Mouse (Mus musculus) liver, embryonic 16.5 days (tissue): ENCODE results near the gene Adora2b. TPM values are rescaled to one million over a fixed set of nuclear protein-coding genes. Genes with fewer than 3 reads are reported as not detected.
"Not testable (repeated sequence)": the region's sequence is repeated elsewhere in the genome, so short reads cannot be mapped to it uniquely, and the experiment has no call there.

Experiments used
- ATAC-seq: fragments of 200-750 bp; cut with Nextera tagmentation; 2 replicates; pipeline ENCODE4 v1.8.0; 2017; ENCODE audit warnings: low read depth, mild to moderate bottlenecking, moderate number of reproducible peaks, moderate library complexity
- H3K27ac ChIP-seq: fragments of 300-500 bp; sonication (generic); 2 replicates; pipeline ENCODE4 v1.5.1; 2014; ENCODE audit warnings: mild to moderate bottlenecking, low read length
- H3K27me3 ChIP-seq: fragments of 300-500 bp; sonication (generic); 2 replicates; pipeline ENCODE4 v1.6.1; 2014; ENCODE audit warnings: low read depth, low read length, mixed read lengths; ENCODE audit not compliant: control insufficient read depth, insufficient read depth
- H3K36me3 ChIP-seq: fragments of 300-500 bp; sonication (generic); 2 replicates; pipeline ENCODE4 v1.6.1; 2014; ENCODE audit warnings: mild to moderate bottlenecking; ENCODE audit not compliant: control insufficient read depth, insufficient read depth
- H3K4me1 ChIP-seq: fragments of 300-500 bp; sonication (generic); 2 replicates; pipeline ENCODE4 v1.6.1; 2014; ENCODE audit warnings: low read depth, low read length, mixed read lengths; ENCODE audit not compliant: control insufficient read depth
- H3K4me2 ChIP-seq: fragments of 300-500 bp; sonication (generic); 2 replicates; pipeline ENCODE4 v1.6.1; 2014; ENCODE audit warnings: low read depth, low read length, mixed read lengths
- H3K4me3 ChIP-seq: fragments of 300-500 bp; sonication (generic); 2 replicates; pipeline ENCODE4 v1.5.1; 2014; ENCODE audit warnings: low read depth, mild to moderate bottlenecking, low read length
- H3K9ac ChIP-seq: fragments of 300-500 bp; sonication (generic); 2 replicates; pipeline ENCODE4 v1.6.1; 2014; ENCODE audit warnings: low read depth, low read length
- H3K9me3 ChIP-seq: fragments of 300-500 bp; sonication (generic); replicated peaks from 2 replicates; pipeline ENCODE4 v1.6.1; 2016; ENCODE audit warnings: low read length; ENCODE audit not compliant: control insufficient read depth
- WGBS: fragments of 180-500 bp; shearing (Covaris S2); extraction: QIAGEN DNeasy Blood & Tissue Kit; methylation state at CpG from one replicate; pipeline ENCODE4 v1.1.7; 2014; ENCODE audit not compliant: insufficient replicate concordance; 5-methylcytosine and 5-hydroxymethylcytosine counted together
- polyA plus RNA-seq: library from polyadenylated mRNA; unstranded; fragments of >200 nt; fragmentation: Nextera tagmentation; extraction: Ambion mirVana; gene quantifications from 2 replicates; pipeline ENCODE4 v1.2.1, GENCODE M21; 2015

Adora2b gene
- polyA plus RNA-seq, 1 experiment from 2014 or later = 0.60 TPM

GRCm38 (mm10) chr11:62269097-62269496 lies 20.3 kb downstream of the Adora2b start:
- Histone ChIP-seq H3K4me1 (no peaks in the 10 kb centered on the region), H3K9me3 (no peaks in the 10 kb centered on the region), H3K9ac (no peak overlapping the region), H3K27ac (no peak overlapping the region), H3K4me2 (no peak overlapping the region), H3K27me3 (no peaks in the 10 kb centered on the region), H3K4me3 (no peak overlapping the region), H3K36me3 (no peaks in the 10 kb centered on the region)
- 78% methylated on average over 12 of the region's 12 CpGs for WGBS
- no peak for ATAC-seq

- no peak for ATAC-seq
- H3K27me3 ChIP-seq = no peaks in the 10 kb centered on the region
- 53% methylated on average over 5 of the region's 5 CpGs for WGBS
- H3K9me3 ChIP-seq = no peaks in the 10 kb centered on the region
- no peak overlapping the region for H3K27ac ChIP-seq
- no peaks in the 10 kb centered on the region for H3K36me3 ChIP-seq
- no peaks in the 10 kb centered on the region for H3K4me1 ChIP-seq
- H3K4me3 ChIP-seq = no peak overlapping the region
- no peak overlapping the region for H3K9ac ChIP-seq
- no peak overlapping the region for H3K4me2 ChIP-seq
Observed at GRCm38 (mm10) chr11:62270851-62271250, 22.1 kb downstream of the Adora2b start.

GRCm38 (mm10) chr11:62277086-62277485 lies 28.3 kb downstream of the Adora2b start:
- H3K4me1 ChIP-seq = peaks cover 17% of the 10 kb centered on the region
- no peak for ATAC-seq
- no peak overlapping the region for H3K4me3 ChIP-seq
- H3K9me3 ChIP-seq = no peaks in the 10 kb centered on the region
- WGBS = 70% methylated on average over 8 of the region's 8 CpGs
- H3K27me3 ChIP-seq = no peaks in the 10 kb centered on the region
- no peak overlapping the region for H3K4me2 ChIP-seq
- H3K9ac ChIP-seq = no peak overlapping the region
- H3K27ac ChIP-seq = no peak overlapping the region
- H3K36me3 ChIP-seq = no peaks in the 10 kb centered on the region

DNA sequence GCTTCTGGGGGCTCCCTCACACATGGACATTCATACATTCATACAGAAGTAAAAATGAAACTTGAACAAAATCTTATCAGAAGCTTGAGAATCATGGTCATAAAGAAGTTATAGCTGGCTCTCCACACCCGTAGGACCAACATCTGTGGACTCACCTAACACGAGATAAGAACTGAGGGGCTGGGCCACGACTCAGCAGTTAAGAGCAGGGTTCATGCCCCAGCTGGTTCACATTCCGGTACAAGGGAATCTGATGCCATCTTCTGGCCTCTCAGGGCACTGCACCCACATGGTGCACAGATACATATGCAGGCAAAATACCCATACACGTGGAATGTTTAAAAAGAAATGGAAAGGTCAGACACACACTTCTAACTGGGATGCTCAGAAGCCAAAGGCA lies 29.2 kb downstream of the Adora2b start:
- Histone ChIP-seq H3K36me3 (no peaks in the 10 kb centered on the region), H3K4me1 (peaks cover 18% of the 10 kb centered on the region), H3K4me2 (0 out of 2 replicates have a peak overlapping the region, but pooled peaks have one; percentile 18), H3K4me3 (peak overlapping the region; percentile 9; the same call in 1 of the 2 replicates), H3K27ac (no peak overlapping the region), H3K9ac (no peak overlapping the region), H3K27me3 (no peaks in the 10 kb centered on the region), H3K9me3 (no peaks in the 10 kb centered on the region)
- peak; percentile 31 for ATAC-seq
- 5% methylated on average over 5 of the region's 5 CpGs for WGBS

DNA sequence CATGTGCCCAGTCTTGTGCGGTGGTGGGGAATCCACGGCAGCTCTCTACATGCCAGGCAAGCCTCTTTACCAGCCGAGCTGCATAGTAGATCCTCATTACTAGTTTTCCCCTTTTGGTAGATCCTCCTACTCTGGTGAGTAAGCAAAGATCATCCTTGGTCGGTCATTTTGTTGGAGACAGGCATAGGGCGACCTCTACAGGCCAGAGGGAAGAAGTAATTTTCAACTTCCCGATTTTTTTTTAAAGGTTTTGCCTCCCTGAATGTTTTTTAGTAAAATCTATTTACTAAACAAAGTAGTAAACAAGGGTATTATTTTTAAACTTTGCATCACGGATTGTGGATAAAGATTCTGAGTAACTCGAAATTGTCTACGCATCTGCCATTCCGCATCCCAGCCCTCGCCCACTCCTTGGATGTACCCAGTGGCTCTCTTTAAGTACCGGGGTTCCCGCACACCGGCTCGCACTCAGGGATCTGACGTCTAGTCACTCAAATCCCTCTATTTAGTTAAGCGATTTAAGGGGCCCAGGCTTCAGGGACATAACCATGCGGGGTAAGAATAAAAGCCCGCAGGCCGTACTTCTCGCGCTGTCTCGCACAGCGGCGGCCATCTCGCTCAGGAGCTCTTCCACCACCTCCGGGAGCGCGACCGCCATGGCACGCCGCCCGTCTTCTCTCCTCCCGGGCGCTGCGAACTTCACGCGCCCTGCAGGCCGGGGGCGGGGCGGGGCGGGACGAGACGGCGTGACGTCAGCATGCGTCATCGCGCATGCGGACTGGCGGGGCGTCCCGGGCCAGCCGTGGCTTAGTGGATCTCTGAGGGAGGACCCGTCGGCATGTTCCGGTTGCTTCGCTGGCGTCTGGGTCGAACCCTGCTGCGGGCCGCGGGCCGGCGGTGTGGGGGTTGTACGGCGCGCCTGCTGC lies 32.2 kb downstream of the Adora2b start, which contains the start of the genes Zswim7 and Ttc19:
Zswim7 (minus strand) TSS at position 701 of the 926 bp plus-strand sequence.
Ttc19 (plus strand) TSS at position 799 of the 926 bp plus-strand sequence.
- no peaks in the 10 kb centered on the region for H3K9me3 ChIP-seq
- H3K27ac ChIP-seq = peak within 1 kb of the TSS; percentile 91
- peak; percentile 96 for ATAC-seq
- no peaks in the 10 kb centered on the region for H3K27me3 ChIP-seq
- WGBS = 0% methylated on average over 61 of the region's 68 CpGs
- H3K4me2 ChIP-seq = peak within 1 kb of the TSS; percentile 98
- peak within 1 kb of the TSS; percentile 81 for H3K9ac ChIP-seq
- H3K4me1 ChIP-seq = peaks cover 18% of the 10 kb centered on the region
- peak within 1 kb of the TSS; percentile 87 for H3K4me3 ChIP-seq
- no peaks in the 10 kb centered on the region for H3K36me3 ChIP-seq

DNA sequence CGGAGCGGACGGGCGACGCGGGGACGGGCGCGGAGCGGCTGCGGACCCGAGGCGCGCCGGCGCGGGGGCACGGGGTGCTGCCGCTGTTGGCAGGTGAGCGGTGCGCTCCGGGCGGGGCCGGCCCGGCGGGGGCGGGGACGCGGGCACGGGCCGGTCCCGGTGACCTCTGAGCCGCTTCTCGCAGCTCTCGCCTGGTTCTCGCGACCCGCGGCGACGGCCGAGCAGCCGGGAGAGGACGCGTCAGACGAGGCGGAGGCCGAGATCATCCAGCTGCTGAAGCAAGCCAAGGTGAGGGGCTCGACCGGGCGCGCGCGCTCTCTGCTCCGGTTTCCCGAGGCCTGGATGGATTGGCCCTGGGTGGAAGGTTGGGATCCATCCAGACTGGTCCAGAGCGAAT lies 32.8 kb downstream of the Adora2b start:
- WGBS = under 1% methylated on average over 45 of the region's 57 CpGs
- Histone ChIP-seq H3K36me3 (no peaks in the 10 kb centered on the region), H3K27ac (peak overlapping the region; percentile 91), H3K27me3 (no peaks in the 10 kb centered on the region), H3K9ac (peak overlapping the region; percentile 81), H3K9me3 (no peaks in the 10 kb centered on the region), H3K4me2 (peak overlapping the region; percentile 98), H3K4me3 (peak overlapping the region; percentile 87), H3K4me1 (peaks cover 18% of the 10 kb centered on the region)
- ATAC-seq = peak; percentile 86

DNA sequence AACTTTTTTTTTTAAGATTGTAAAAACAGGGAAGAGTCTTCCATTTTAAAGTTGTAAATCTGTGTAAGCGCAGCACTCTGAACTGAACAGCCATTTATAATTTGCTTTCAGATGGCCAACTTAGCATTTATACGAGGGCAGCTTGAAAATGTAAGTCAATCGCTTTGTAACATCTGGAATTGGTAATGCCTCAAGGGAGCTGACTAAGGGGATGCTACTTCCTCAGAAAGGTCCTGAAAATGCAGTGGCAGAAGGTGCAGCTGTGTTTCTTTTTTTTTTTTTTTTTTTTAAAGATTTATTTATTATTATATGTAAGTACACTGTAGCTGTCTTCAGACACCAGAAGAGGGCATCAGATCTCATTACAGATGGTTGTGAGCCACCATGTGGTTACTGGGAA lies 35.2 kb downstream of the Adora2b start:
- WGBS = 80% methylated on average over 3 of the region's 3 CpGs
- H3K4me1 ChIP-seq = peaks cover 14% of the 10 kb centered on the region
- H3K9me3 ChIP-seq, H3K27ac ChIP-seq, H3K36me3 ChIP-seq, ATAC-seq, H3K9ac ChIP-seq, H3K27me3 ChIP-seq, H3K4me2 ChIP-seq, H3K4me3 ChIP-seq: not testable (repeated sequence)

GRCm38 (mm10) chr11:62285020-62285419 lies 36.2 kb downstream of the Adora2b start:
- no peaks in the 10 kb centered on the region for H3K9me3 ChIP-seq
- H3K27ac ChIP-seq = no peak overlapping the region
- WGBS = 63% methylated on average over 8 of the region's 8 CpGs

DNA sequence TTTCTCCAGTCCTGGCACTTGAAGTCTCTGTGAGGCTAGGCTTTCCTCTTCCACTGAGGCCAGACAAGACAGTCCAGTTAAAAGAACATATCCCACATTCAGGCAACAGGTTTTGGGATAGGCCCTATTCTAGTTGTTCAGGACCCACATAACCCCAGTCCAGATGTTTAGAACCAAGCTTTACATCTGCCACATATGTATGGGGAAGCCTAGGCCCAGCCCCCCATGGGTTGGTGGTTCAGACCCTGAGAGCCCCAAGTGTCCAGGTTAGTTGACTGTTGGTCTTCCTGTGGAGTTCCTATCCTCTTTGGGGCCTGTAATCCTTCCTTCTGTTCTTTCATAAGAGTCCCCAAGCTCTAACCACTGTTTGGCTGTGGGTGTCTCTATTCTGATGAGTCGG lies 38.9 kb downstream of the Adora2b start:
- WGBS = 75% methylated on average over 1 of the region's 1 CpGs
- no peaks in the 10 kb centered on the region for H3K36me3 ChIP-seq
- no peak for ATAC-seq
- H3K9ac ChIP-seq = no peak overlapping the region
- H3K4me3 ChIP-seq = no peak overlapping the region
- H3K27me3 ChIP-seq = no peaks in the 10 kb centered on the region
- no peaks in the 10 kb centered on the region for H3K9me3 ChIP-seq
- no peak overlapping the region for H3K27ac ChIP-seq
- H3K4me1 ChIP-seq = no peaks in the 10 kb centered on the region
- no peak overlapping the region for H3K4me2 ChIP-seq

More at GRCm38 (mm10) chr11:62285020-62285419, 36.2 kb downstream of the Adora2b start:
- Histone ChIP-seq H3K4me1 (peaks cover 14% of the 10 kb centered on the region), H3K4me3 (no peak overlapping the region), H3K36me3 (no peaks in the 10 kb centered on the region), H3K4me2 (no peak overlapping the region), H3K27me3 (no peaks in the 10 kb centered on the region), H3K9ac (no peak overlapping the region)
- no peak for ATAC-seq
